Mouse (Mus musculus) megakaryocyte, embryonic 14.5 days (primary cell): Measurements from ENCODE around the gene Fbn1. TPM values are rescaled to one million over a fixed set of nuclear protein-coding genes. Genes with fewer than 3 reads are reported as not detected.

Source experiments
- H3K27me3 ChIP-seq: replicated peaks from 2 replicates; pipeline ENCODE3; 2012; ENCODE audit warnings: inconsistent platforms
- H3K36me3 ChIP-seq: replicated peaks from 2 replicates; pipeline ENCODE3; 2012; ENCODE audit warnings: low read length, inconsistent platforms, mixed read lengths
- H3K4me1 ChIP-seq: 2 replicates; pipeline ENCODE4 v1.6.1; 2012; ENCODE audit warnings: inconsistent platforms
- H3K4me3 ChIP-seq: replicated peaks from 2 replicates; pipeline ENCODE3; 2012; ENCODE audit warnings: moderate library complexity, mild to moderate bottlenecking, inconsistent platforms
- H3K9me3 ChIP-seq: 2 replicates; pipeline ENCODE4 v1.6.1; 2012; ENCODE audit warnings: inconsistent platforms
- FLI1 ChIP-seq: IDR thresholded peaks from 2 replicates; pipeline ENCODE4 v1.6.1; 2012; ENCODE audit warnings: low read length, inconsistent platforms, mixed read lengths
- GATA1 ChIP-seq: IDR thresholded peaks from 3 replicates; pipeline ENCODE4 v1.6.1; 2012; ENCODE audit warnings: mixed read lengths, low read length, inconsistent platforms, borderline replicate concordance
- polyA plus RNA-seq: library from polyadenylated mRNA; stranded (reverse); fragments of >175 nt; gene quantifications from 2 replicates; pipeline ENCODE4 v1.2.3, GENCODE M21; 2012; ENCODE audit warnings: low replicate concordance; ENCODE audit not compliant: insufficient read depth

Fbn1 gene
- polyA plus RNA-seq, 1 experiment = not detected

DNA sequence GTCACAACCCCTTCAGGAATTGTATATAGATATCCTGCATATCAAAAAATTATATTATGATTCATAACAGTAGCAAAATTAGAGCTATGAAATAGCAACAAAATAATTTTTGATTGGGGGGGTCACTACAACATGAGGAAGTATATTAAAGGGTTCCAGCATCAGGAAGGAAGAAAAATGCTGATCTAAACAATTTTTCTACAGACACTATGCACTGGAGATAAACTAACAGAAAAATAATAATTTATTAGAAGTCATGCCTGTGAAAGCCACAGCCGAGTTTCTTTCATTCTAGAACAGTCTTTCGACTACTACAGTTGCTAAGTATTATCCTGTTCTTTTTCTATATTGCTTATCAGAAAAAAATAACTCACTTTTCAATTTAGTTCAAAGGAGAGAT is 17.7 kb upstream of the Fbn1 start:
- Histone ChIP-seq H3K4me3 (no peak overlapping the region), H3K4me1 (peaks cover 9% of the 10 kb centered on the region), H3K9me3 (peaks cover 19% of the 10 kb centered on the region), H3K27me3 (peaks cover 16% of the 10 kb centered on the region), H3K36me3 (no peaks in the 10 kb centered on the region)
- TF ChIP-seq FLI1 (no peak), GATA1 (no peak)

DNA sequence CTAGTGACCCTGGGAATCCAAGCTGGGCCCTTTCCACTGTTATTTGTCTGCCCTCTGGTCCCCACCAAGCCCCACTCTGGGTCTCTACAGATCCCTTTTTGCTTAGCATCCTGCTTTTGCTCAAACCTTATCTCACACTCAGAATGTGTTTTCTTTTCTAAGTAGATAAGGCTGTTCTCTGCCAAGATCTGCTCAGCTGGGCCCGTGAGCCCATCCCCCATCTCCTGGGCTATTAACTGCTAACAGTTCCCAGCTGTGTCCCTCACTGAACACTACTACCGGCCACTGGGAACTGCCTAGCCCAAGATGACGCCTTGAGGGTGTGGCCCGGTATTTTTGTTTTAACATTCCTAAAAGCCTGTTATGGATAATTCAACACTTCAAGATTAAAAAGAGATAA is 8.8 kb upstream of the Fbn1 start:
- Histone ChIP-seq H3K4me1 (peaks cover 23% of the 10 kb centered on the region), H3K4me3 (no peak overlapping the region), H3K9me3 (peaks cover 32% of the 10 kb centered on the region), H3K36me3 (no peaks in the 10 kb centered on the region), H3K27me3 (peaks cover 34% of the 10 kb centered on the region)
- no peak for TF ChIP-seq GATA1
- TF ChIP-seq FLI1 = no peak

DNA sequence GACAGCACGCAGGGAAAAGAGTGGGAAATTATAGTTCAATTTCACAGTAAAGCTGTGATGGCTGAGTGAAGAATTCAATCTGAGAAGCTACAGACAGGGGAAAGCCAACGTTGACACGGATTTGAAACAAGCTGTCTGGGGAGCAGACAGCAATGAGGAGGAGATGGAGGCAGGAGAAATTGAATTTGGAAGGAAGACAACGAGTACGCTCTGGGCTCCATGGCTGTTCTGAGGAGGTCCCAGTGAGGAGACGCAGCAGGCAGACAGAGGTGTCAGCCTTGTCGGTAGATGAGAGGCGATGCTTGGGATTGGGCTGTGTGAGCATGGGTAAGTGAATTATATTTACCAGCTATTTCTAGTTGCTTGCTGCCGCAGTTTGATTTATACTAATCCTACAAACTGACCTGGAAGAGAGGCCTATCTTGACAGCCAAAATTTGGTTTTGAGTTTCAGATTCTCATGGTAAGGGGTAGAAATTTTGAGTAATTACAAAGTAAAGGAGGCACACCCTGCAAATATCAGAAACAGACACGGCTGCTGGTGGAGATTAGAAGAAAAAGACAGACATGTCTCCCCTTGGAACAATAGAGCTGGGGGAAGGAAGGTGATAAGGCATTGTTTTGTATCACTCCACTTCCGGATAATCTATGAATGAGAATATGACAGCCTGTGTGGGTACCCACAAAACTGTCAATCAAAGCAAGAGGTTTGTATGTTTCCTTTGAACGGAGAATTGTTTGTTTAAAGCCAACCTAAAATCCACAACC is 7.7 kb upstream of the Fbn1 start:
- H3K4me1 ChIP-seq = peaks cover 23% of the 10 kb centered on the region
- TF ChIP-seq GATA1 = no peak
- no peak for TF ChIP-seq FLI1
- H3K4me3 ChIP-seq = no peak overlapping the region
- no peaks in the 10 kb centered on the region for H3K36me3 ChIP-seq
- peaks cover 36% of the 10 kb centered on the region for H3K27me3 ChIP-seq
- H3K9me3 ChIP-seq = peaks cover 23% of the 10 kb centered on the region

- Histone ChIP-seq H3K4me1 (peaks cover 23% of the 10 kb centered on the region), H3K4me3 (no peak overlapping the region), H3K36me3 (no peaks in the 10 kb centered on the region), H3K9me3 (peaks cover 15% of the 10 kb centered on the region), H3K27me3 (peaks cover 45% of the 10 kb centered on the region)
- TF ChIP-seq GATA1 = no peak
Observed at GRCm38 (mm10) chr2:125514391-125514790, 6.6 kb upstream of the Fbn1 start.

GRCm38 (mm10) chr2:125512544-125512943 is 4.8 kb upstream of the Fbn1 start:
- peaks cover 3% of the 10 kb centered on the region; the same call in 1 of the 2 replicates for H3K9me3 ChIP-seq
- TF ChIP-seq GATA1 = no peak

GRCm38 (mm10) chr2:125511898-125512297 is 4.1 kb upstream of the Fbn1 start:
- no peaks in the 10 kb centered on the region for H3K36me3 ChIP-seq
- peaks cover 30% of the 10 kb centered on the region for H3K4me1 ChIP-seq
- H3K4me3 ChIP-seq = no peak overlapping the region
- H3K9me3 ChIP-seq = no peaks in the 10 kb centered on the region
- TF ChIP-seq FLI1 = no peak
- TF ChIP-seq GATA1 = no peak
- peaks cover 64% of the 10 kb centered on the region for H3K27me3 ChIP-seq

More at GRCm38 (mm10) chr2:125512544-125512943, 4.8 kb upstream of the Fbn1 start:
- Histone ChIP-seq H3K4me1 (peaks cover 30% of the 10 kb centered on the region), H3K36me3 (no peaks in the 10 kb centered on the region), H3K4me3 (no peak overlapping the region), H3K27me3 (peaks cover 61% of the 10 kb centered on the region)

DNA sequence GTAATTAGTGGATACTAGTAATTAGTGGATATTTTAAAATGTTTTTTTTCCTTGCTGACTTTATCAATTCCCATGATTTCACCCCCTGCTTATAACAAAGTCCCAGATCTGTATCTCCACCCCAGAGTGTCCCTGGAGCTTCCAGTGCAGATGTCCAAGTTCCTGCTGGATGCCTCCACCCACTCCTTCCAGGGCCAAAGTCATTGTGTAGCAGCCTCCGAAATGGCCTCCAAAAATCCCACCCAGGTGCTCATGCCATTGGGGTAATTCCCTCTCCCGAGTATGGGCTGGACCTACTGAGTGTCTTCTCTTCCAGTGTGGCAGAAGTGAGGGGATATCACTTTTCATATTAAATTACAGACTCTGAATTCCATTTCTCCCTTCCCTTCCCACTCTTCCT is 3.0 kb upstream of the Fbn1 start:
- Histone ChIP-seq H3K36me3 (no peaks in the 10 kb centered on the region), H3K4me1 (peaks cover 31% of the 10 kb centered on the region), H3K9me3 (no peaks in the 10 kb centered on the region), H3K4me3 (no peak overlapping the region), H3K27me3 (peaks cover 70% of the 10 kb centered on the region)
- TF ChIP-seq GATA1 (no peak), FLI1 (no peak)

DNA sequence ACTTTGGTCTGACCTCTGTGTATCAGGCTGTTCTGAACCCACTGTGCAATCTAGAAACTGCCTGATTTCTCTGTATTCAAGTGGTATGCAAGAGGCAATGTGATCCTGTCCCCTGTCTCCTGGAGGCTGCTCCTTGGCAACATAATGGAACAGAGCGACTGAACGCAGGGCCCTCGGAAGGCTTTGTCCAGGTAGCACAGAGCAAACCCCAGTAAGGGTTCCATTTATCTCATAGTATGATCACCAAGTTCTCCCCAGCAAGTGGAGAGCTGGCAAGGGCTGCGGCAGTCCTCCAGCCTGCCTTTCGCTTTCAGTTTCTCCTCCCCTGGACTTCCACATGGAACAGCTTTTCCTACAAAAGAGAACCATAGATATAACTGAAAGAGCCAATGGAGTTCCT is 588 bp upstream of the Fbn1 start:
- TF ChIP-seq FLI1 = no peak
- TF ChIP-seq GATA1 = no peak
- Histone ChIP-seq H3K9me3 (no peaks in the 10 kb centered on the region), H3K27me3 (peaks cover 79% of the 10 kb centered on the region), H3K4me1 (peaks cover 35% of the 10 kb centered on the region), H3K36me3 (no peaks in the 10 kb centered on the region), H3K4me3 (peak overlapping the region; percentile 72)

DNA sequence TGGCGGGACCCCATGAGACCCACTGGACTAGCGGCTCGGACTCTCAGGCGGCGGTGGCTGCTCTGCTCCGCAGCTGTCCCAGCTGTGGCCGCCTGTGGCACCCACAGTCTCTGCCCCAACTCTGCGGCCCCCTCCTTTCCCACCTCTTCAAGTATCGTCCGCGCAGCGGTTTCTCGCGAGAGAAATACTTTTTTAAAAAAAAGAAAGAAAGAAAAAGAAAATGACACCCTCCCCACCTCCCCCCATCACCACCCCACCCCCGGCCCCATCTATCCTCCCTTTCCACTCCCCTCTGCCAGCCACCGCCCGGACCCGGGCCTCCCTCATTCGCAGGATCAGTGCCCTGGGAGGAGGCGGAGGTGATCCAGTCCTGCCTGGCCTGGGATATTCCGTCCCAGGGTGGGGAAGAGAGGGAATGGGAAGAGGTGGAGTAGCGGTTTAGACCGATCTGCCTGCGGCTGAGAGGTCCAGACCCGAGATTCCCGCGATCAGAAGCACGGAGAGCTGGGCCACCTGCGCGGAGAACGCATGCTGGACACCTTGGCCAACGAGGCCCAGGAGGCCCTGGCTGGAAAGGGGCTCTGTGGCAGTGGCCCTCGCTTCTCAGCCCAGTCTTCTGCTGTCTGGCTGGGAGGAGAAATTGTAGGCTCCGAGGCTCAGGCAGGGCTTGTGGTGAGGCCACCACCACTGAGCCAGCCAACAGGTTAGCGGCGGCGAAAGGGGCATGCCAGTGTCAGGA is 1.3 kb downstream of the Fbn1 start:
- TF ChIP-seq GATA1 = no peak
- TF ChIP-seq FLI1 = no peak
- H3K9me3 ChIP-seq = peaks cover 4% of the 10 kb centered on the region
- no peaks in the 10 kb centered on the region for H3K36me3 ChIP-seq
- peaks cover 88% of the 10 kb centered on the region for H3K27me3 ChIP-seq
- peaks cover 30% of the 10 kb centered on the region for H3K4me1 ChIP-seq
- H3K4me3 ChIP-seq = peak overlapping the region; percentile 79

DNA sequence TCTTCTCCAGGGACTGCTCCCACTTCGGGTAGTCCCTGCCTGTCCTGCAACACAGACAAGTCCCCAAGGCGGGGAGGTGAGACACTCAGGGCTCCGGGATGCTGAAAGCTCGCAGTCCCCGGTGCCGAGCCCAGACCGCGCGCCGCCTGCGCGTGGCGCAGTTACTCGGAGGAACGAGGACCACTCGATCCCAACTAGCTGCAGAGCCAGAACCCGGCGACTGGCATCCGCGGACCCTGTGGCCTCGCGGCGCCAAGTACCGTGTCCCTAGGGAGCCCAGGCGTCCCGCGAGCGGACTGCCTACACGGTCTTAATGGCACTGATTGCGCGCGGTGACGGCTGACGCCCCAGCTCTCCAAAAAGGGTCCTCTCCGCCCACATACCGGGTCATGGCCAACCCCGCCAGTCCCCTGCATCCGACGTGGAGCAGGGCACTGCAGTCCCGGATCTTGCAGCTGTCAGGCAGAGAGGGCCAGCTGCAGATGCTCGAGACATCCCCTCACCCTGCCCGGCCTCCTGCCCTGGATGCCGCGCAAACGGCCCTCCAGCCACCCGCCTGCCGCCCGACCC is 2.0 kb downstream of the Fbn1 start:
- peaks cover 6% of the 10 kb centered on the region for H3K9me3 ChIP-seq
- H3K36me3 ChIP-seq = no peaks in the 10 kb centered on the region
- H3K4me3 ChIP-seq = peak overlapping the region; percentile 79
- H3K27me3 ChIP-seq = peaks cover 87% of the 10 kb centered on the region
- TF ChIP-seq GATA1 (no peak), FLI1 (no peak)
- peaks cover 31% of the 10 kb centered on the region for H3K4me1 ChIP-seq
